Mouse (Mus musculus): ENCODE data around the gene Lrrk2. TPM values are rescaled to one million over a fixed set of nuclear protein-coding genes. Genes with fewer than 3 reads are reported as not detected.

The Lrrk2 gene
- polyA plus RNA-seq, 1 experiment from 2014 or later, result 6.2 TPM

Other genes starting within 250 kb of the Lrrk2 start
- 0.54 and 0.96 TPM in 2 replicates for gene Slc2a13, start 99.9 kb upstream of the Lrrk2 start, polyA plus RNA-seq (2015; fragmentation: Nextera tagmentation; extraction: Ambion mirVana)
- not detected in 2 replicates for gene Smgc, start 165.1 kb downstream of the Lrrk2 start, polyA plus RNA-seq (2015; fragmentation: Nextera tagmentation; extraction: Ambion mirVana)

Data from stomach, embryonic 16.5 days (tissue).